Mouse (Mus musculus): ENCODE data around the gene Kcnj6.

Gene Kcnj6

DNA sequence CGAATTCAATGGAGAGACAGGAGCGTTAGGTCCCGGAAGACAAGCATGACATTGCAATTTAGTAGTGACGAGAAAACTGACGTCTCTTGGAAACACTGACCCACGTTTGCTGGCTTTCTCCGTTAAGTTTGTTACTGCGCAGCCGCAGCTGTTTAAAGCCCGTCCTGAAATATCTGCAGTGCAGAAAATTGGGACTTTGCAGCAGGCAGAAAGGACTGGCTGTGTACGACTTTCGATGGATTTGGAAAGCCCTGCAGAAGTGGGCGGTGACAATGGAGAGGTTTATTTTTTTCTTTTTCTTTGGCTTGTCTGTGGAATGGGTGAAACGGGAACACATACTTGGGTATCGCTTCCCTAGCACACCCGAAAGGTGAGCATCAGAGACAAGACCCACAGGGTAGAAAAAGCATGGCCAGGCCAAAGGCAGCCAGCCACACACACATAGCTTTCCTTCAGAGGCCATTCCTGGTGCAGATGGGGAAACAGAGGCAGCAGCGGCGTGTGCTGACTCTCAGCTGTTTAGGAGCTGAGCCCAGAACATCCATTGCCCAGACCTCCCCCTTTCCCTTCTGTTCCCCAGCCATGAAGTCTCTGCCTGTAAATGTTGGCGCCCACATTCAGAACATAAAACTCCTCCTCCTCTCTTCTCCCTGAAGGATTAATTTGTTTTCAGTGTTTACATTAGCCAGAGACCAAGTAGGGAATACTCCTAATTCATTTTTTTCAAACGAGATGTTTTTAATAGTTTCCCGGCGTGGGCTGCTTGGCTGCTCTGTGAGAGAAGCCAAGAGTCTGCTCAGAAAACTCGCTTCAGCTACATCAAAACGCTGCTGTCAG lies 215.2 kb downstream of the Kcnj6 start:
- DNase-seq (ENCODE audit: low spot score in 2 of 2) = no peak

DNA sequence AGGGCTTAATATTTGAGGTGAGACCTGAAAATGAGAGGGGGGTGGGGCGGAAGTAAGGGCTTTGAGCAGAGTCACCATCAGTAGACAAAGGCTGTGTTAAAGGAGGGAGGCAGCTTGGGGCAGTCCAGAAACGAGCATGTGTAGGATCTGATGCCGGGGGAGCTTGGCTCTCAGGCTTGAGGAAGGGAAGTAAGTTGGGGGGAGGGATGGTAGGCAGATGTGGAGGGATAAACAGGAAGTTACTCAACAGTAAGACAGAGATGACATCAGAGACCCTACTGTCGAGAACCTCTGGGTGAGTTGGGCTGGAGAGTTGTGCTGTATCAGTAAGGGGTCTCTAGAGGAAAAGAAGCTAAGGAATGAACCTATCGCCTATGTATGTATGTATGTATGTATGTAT lies 223.6 kb downstream of the Kcnj6 start:
- DNase-seq (ENCODE audit: low spot score in 2 of 2) = no peak

DNA sequence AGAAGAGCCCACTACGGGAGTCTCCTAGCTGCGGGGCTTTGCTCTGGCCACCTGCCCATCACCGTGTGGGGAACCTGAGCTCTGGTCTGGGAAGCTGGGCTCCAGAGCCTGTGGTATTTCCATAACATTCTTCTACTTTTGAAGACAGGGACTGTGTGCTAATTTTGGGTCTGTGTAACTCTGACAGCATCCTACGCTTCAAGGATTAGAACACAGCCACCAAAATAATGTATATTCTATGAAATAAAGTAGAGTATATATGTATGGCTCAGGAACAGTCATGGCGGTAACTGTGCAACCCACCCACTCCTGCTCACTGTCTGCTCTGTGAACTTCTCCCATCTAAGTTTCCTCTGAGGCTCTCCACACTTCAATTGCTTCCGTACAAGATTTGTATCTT lies 229.9 kb downstream of the Kcnj6 start:
- DNase-seq (ENCODE audit: low spot score in 2 of 2) = no peak

DNA sequence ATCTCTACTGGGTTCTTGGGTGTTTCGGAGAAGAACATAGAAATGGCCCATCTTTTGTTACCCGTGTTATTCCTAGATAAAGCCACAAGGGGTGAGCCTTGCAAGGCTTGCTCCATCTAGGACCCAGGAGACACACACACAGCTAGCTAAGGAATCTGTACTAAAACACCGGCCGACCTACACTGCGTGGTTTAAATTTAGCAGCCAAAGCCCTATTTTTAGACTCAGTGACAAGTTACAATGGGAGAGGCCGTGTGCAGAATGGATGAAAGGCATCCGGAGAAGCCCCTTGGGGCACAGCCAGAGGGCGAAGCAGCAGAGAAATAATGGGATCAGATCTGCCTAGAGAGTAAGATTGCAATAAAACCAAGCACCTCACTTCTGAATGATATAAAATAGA lies 232.4 kb downstream of the Kcnj6 start:
- DNase-seq (ENCODE audit: low spot score in 2 of 2) = no peak

DNA sequence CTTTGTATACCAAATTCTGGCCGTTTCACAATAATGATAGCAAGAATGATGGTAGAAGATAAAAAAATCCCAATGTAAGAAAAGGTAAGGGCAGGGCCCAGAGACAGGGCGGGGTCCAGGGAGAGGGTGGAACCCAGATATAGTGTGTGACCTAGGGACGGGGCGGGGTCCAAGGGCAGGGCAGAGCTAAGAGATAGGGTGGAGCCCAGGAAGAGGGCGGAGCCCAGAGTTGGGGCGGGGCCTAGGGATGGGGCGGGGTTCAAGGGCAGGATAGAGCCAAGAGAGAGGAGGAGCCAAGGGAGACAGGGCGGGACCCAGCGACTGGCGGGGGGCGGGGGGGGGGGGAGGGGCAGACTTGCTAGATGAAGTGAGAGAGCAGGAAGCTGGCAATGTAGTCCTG lies 236.8 kb downstream of the Kcnj6 start:
- no peak for DNase-seq (ENCODE audit: low spot score in 2 of 2)

DNA sequence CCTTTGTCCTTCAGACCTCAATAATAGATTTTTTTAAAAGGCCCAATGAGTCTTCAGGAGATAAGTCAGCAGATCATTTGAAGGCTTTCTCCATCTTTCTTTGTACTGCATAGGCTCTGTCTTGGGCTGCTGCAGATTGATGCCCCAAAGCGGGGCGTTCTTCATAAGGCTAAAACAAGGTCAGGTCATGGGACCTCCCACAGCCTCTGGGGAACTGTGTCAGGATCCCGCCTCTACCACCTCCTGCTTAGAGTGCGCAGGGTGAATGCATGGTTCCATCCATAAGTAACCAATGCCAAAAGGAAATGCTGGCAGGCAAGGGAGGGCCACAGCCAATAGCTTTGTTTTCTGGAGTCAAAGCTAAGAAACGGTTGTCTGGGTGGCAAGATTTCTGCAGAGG lies 237.7 kb downstream of the Kcnj6 start:
- DNase-seq (ENCODE audit: low spot score in 2 of 2) = no peak

DNA sequence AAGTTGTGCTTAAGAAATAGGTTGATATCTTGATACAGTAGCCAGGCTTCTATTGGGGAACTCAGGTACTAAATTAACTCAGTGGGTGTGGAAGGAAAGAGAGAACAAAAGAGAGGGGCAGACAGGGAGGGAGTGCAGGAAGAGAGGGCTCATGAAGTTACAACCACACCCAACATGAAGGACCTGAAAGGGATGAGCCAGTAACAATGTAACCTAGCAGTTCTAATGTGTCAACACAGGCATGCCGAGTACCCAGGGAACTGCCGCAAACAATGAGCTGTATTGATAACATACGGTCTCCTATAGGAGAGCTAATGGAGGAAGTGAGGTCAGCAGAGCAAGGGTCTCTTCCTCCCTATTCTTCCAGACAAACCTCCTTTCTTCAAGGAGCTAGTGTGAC lies 238.9 kb downstream of the Kcnj6 start:
- DNase-seq (ENCODE audit: low spot score in 2 of 2) = no peak

DNA sequence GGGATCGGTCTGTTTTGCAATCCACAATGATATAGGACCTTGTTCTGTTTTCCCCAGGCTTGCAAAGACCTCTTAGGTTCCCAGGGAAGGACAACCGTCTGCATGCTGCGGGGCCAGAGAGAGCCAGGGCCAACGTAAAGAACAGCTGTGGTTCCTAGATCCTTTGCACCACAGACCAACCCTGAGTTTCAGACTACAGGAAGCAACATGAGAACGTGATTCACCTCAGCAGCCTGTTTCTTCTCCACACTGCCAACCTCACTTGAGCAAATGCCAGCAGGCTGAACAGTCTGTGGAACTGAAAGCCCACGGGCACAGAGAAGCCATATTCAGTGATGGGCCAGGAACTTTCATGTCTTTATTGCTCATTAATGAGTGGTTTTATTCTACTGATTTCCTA lies 241.1 kb downstream of the Kcnj6 start:
- no peak for DNase-seq (ENCODE audit: low spot score in 2 of 2)

DNA sequence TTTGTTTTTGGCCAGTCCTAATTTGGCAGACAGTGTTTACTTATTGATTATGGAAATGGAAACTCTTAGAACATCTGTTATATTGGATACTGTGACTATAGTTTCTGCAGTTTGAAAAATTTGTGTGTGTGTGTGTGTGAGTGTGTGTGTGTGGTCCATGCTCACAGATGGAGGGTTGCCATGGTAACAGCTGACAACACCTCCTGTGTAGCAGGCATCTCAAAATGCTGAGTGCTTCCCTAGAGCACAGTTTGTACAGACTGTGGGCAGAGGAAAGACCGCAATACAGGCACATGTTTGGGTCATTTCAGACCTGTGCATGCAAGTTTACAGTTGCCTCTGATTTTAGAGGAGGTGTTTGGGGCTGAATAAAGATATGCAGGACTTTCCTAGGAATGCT lies 244.0 kb downstream of the Kcnj6 start:
- no peak for DNase-seq (ENCODE audit: low spot score in 2 of 2)

DNA sequence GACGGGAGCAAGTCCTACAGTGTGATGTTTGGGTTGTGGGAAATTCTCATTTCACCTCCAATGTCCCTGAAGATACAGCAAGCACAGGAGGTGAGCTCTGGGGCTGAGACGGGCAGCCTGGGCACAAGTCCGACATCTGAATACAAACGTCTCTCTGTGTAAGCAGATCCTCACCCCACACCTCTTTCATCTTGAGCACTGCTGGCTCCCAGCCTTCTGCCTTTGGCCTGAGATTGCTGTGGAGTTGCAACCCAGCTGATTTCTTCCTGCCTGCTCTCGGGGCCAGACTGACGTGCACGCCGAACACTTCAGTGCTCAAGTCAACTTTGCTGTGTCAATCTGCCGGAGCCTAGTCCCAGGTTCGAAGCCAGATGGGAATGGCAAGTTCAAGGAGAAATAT lies 244.7 kb downstream of the Kcnj6 start:
- DNase-seq (ENCODE audit: low spot score in 2 of 2) = no peak

DNA sequence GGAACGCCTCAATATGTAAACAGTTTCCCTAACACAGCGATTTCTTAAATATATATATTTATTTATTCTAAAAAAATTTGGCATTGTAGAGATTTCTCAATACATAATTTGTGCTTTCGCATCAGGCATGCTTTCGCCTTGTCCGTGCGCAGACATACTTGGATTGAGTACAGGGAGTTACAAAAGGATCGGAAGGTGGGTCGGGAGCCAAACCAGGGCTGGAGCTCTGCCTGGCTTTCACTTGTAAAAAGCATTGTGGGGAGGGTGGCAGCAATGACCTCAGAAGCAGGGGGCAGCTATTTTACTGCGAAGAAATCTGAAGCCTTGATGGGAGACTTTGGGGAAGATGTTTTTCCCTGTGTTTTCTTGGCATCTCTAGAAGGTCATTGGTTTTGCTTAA lies 252.5 kb downstream of the Kcnj6 start:
- DNase-seq (ENCODE audit: low spot score in 2 of 2) = peak; percentile 3 to 57

DNA sequence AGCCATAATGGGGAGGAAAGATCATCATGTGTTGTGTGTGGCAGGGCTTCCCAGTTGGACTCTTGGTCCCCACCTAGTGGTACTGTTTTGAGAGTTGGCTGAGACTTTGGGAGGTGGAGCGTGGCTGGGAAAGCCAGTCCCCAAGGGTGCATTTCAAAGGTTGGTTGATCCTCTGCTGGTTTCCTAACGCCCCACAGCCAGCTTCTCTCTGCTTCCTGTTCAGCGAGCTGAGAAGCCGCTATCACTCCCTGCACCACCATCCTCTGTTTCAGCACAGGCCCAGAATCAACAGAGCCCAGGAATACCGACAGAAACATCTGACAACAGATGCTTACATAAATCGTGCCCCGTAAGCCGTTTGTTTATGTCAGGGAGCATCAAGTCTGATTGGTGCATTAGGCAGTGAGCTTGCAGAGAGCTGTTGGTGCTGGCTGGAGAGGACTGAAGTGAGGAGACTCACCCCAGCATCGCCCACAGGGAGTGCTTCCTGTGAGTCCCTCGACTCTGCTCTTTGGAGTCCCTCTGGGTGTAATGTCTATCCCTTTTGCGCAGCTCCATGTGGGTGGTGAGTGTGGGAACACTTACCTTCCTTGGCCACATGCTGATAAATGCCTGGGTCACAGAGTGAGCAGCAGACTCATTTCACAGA lies 253.5 kb downstream of the Kcnj6 start:
- peak; percentile 8 to 41 for DNase-seq (ENCODE audit: low spot score in 2 of 2)

DNA sequence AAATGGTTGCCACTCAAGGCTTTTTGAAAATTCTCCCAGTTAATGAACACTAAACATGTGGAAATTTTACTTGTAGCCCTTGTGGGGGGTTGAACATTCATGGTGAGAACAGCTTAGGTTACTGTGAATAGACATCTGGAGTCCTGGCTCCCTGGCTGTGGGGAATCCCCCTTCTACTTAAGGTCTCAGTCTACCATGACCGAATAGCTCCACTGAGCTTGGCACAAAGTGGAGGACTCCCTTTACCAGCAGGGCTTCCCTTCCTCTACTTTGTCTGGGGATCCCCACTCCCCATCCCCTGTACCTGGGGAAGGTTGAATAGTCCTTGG lies 260.2 kb downstream of the Kcnj6 start:
- no peak for DNase-seq (ENCODE audit: low spot score in 2 of 2)

DNA sequence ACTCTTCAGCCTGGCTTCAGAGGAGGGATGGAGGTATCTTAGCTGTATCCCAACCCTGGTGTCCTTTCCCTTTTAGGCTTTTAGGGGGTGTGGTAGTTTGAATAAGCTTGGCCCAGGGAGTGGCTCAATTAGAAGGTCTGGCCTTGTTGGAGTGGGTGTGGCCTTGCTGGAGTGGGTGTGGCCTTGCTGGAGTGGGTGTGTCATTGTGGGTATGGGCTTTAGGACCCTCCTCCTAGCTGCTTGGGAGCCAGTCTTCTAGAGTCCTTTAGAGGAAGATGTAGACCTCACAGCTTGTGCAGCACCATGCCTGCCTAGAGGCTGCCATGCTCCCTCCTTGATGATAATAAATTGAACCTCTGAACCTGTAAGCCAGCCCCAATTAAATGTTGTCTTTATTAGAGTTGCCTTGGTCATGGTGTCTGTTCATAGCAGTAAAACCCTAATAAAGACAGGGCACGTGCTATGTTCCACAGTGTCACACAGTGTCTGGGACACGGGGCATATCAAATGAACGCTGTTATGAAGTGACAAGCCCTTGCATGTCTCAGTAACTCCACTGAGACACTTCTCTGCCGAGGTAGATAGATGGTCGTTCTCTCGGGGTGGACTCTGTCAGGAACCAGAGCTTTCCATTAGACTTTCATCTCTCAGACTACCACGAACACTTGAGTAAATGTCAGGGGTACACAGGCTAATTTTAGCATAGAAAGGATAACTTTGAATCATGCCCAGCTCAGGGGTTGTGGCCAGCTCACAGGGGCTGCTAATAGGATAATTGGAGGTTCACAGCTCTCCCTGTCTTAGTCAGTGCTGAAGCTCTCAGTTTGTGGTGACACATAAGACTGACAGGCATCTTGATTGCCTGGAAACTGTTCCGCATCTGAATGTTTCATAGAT lies 260.8 kb downstream of the Kcnj6 start:
- DNase-seq (ENCODE audit: low spot score in 2 of 2) = no peak

DNA sequence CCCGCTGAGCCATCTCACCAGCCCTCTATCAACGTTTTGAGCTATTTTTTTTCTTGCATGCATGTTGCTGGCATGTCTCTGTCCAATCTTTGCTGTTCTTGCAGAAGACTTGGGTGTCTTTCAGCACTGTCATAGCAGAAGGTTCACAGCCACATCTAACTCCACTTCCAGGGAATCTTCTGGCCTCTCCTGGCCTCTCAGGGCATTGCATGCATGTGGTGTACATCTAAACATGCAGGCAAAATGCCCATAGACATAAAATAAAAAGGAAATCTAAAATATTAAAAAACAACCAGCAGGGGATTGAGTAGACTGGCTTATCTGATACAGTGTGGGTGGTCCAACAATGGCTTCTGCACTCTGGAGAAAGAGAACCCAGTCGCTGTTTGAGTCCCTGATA lies 262.0 kb downstream of the Kcnj6 start:
- DNase-seq (ENCODE audit: low spot score in 2 of 2) = no peak

DNA sequence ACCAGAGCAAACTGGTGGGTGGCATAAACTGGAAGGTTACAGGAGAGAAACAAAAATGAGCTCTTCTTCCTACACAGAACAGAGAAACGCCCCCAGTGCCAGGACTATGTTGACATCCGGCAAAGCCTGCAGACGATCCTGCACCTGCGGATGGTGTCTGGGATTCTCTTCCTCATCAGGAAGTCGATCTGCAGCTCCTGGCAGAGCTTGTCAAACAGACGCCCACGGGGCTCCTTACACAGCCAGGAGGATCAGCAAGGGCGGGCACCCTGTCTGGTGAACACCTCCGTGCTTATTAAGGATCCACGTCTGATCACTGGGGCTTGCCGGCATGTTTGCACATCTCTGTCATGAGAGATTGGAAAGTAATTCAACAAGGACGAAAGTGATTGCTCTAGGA lies 266.5 kb downstream of the Kcnj6 start:
- no peak for DNase-seq (ENCODE audit: low spot score in 2 of 2)

DNA sequence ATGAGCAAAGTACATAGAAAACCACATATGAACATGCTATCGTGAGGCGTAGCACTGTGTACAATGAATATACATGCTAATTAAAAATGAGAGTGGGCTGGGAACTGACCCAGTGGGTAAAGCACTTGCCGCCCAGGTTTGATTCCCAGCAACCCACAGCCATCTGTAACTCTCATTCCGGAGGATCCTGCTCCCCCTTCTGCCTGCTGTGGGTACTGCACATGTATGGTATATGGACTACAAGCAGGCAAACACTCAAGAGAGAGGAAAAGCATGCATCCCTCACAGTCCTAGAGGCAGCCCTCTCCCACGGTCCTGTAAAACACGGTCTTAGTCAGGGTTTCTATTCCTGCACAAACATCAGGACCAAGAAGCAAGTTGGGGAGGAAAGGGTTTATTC lies 268.3 kb downstream of the Kcnj6 start:
- no peak for DNase-seq (ENCODE audit: low spot score in 2 of 2)

DNA sequence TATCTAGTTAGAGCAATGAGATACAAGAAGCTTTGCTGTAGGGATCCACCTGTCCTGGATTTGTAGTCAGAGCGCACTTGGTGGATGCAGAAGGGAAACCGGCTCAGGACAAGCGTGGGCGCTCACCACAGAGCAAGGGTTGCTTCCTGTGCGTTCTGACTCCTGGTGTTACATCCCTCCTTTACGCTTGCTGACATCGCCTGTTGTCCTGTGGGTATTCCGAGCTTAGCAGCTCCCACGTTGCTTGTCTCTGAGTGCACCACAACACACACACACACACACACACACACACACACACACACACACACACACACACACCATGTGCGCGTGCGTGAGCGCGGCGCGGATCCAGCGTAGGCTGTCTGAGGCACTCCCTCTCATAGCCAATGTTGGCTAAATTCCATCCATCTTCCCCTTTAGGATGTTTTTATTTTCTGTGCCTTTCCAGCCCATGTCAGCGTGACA lies 272.7 kb downstream of the Kcnj6 start:
- DNase-seq (ENCODE audit: low spot score in 2 of 2) = no peak

DNA sequence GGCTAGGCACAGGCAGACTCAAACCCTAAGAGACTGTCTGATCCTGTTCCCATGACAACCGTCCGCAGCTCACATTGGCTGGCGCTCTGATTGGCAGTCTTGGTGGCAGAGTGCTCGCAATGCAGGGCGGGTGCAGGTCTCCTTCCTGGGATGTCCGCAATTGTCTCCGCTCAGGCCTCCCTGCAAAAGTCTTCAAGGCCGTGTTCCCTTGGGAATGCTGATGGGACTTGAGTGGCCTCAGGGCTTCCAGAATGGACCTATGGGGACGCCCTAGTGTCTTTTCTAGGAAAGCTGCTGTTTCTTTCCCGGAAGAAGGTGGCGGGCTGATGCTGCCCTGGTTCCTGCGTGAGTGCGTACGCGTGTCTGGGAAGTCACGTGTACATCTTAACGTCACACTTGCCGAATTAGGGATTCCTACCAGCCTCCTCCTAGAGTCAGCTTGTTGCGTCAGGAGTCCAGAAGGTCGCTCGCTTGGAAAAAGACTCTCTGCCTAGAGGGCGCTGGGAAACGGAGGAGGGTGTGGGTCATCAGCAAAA lies 273.4 kb downstream of the Kcnj6 start:
- peak; percentile 60 to 72 for DNase-seq (ENCODE audit: low spot score in 2 of 2)

DNA sequence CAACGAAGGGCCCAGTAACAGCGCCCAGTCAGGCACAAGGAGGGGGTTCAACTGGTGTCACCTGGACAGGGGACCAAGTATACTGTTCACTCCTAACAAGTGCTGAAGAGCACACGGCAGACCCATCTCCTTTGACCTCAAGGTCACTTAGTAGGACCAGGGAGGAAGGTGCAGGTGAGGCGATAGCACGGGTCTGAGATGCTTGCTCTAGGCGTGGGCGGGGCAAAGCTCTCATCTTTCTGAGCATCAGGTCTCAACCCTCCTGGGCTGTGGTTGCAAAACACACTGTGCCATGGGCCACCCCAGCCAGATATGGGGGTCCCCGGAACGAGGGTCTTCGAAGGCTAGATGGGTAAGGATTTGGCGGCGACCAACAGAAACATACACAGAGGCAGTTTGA lies 274.6 kb downstream of the Kcnj6 start:
- no peak for DNase-seq (ENCODE audit: low spot score in 2 of 2)

DNA sequence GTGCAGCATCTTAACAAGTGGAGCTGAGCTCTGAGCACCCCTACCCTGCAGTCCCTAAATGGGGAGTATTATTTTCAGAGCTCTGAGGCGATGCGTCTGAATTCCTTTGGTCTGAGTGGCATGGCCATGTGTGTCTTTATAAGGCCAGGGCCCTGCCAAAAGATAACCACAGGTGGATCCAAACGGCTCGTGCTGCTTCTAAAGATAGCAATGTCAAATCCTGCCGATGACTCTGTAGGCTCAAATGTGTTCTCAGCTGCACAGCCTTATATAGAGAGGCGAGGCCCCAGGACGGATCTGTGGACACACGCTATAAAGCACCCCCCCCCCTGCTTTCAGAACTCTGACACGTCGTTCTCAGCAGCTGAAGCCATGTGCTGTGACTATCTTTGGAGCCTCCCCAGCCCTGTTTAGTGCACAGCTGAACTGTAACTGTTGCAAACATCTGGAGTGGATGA lies 275.9 kb downstream of the Kcnj6 start:
- no peak for DNase-seq (ENCODE audit: low spot score in 2 of 2)

DNA sequence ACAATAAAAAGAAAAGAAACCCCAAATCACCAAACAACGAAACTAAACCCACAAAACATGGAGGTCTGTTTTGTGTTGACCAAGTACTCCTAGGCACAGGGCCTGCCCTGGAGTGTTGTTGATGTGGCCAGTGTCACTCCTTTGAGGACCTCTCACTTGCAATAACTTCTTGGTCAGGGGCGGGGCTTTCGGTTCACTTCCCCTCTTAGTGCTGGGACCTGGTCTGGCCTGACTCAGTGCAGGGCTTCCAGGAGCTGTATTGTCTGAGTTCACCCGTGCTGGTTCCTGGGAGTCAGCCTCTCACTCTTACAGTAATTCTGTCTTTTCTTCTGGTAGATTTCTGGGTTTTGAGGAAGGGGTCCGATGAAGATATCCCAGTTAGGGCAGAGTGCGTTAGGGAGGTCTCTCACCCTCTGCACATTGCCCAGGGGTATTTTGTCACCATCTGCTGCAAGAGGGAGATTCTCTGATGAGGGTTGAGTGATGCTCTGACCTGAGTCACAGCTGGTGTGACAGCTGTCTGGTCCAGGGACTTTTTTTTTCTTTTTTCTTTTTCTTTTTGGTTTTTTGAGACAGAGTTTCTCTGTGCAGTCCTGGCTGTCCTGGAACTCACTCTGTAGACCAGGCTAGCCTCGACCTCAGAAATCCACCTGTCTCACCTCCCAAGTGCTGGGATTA lies 276.9 kb downstream of the Kcnj6 start:
- DNase-seq (ENCODE audit: low spot score in 2 of 2) = no peak

All from urinary bladder, postnatal 36 days (tissue).